Mouse (Mus musculus): ENCODE results near the gene Xkr7. TPM values are rescaled to one million over a fixed set of nuclear protein-coding genes. Genes with fewer than 3 reads are reported as not detected.

Gene Xkr7
- total RNA-seq, 1 experiment: 0.36 TPM

GRCm38 (mm10) chr2:153060216-153060615 is 28.6 kb downstream of the Xkr7 start:
- Histone ChIP-seq H3K4me3 (ENCODE audit: insufficient read depth in 1 of 2, low read depth in 1 of 2, low read length in 2 of 2, poor library complexity in 1 of 2, severe bottlenecking in 1 of 2) (no peak overlapping the region), H3K9me3 (ENCODE audit: control insufficient read depth, insufficient read depth, low read depth, low read length) (no peaks in the 10 kb centered on the region), H3K36me3 (ENCODE audit: control insufficient read depth, insufficient read depth, low read length, poor library complexity, severe bottlenecking) (no peaks in the 10 kb centered on the region), H3K27ac (ENCODE audit: insufficient read depth, low read depth, low read length, poor library complexity, severe bottlenecking) (no peak overlapping the region), H3K9ac (ENCODE audit: insufficient read depth, low read depth, low read length, poor library complexity, severe bottlenecking) (no peak overlapping the region), H3K4me1 (ENCODE audit: control insufficient read depth in 2 of 2, insufficient read depth in 2 of 2, low read length in 2 of 2, poor library complexity in 1 of 2) (peaks cover 0 to 5% of the 10 kb centered on the region in 2 experiments; a peak in 1 of 4 replicates)
- no peak for DNase-seq (ENCODE audit: low read depth, low spot score)
- in situ Hi-C loops (cut with MboI; ENCODE audit: low sequenced_read_pairs in 2 of 2, unreplicated experiment in 2 of 2): no loop called here
- no peak for TF ChIP-seq ZC3H11A (IDR thresholded peaks at IDR 0.05; ENCODE audit: borderline replicate concordance, low read depth, low read length)
- TF ChIP-seq MAFK (IDR thresholded peaks at IDR 0.05; ENCODE audit: insufficient read depth, low read depth, low read length): no peak
- TF ChIP-seq HCFC1 (IDR thresholded peaks at IDR 0.05; ENCODE audit: borderline replicate concordance, insufficient read depth, low read length): no peak
- no peak for TF ChIP-seq ZNF384 (IDR thresholded peaks at IDR 0.05; ENCODE audit: low read depth, low read length)
- no peak for TF ChIP-seq CHD2 (IDR thresholded peaks at IDR 0.05; ENCODE audit: low read depth, low read length)

GRCm38 (mm10) chr2:153063394-153063793 is 31.7 kb downstream of the Xkr7 start:
- Histone ChIP-seq H3K36me3 (ENCODE audit: control insufficient read depth, insufficient read depth, low read length, poor library complexity, severe bottlenecking) (no peaks in the 10 kb centered on the region), H3K9ac (ENCODE audit: insufficient read depth, low read depth, low read length, poor library complexity, severe bottlenecking) (no peak overlapping the region), H3K9me3 (ENCODE audit: control insufficient read depth, insufficient read depth, low read depth, low read length) (no peaks in the 10 kb centered on the region), H3K27ac (ENCODE audit: insufficient read depth, low read depth, low read length, poor library complexity, severe bottlenecking) (no peak overlapping the region), H3K4me3 (ENCODE audit: insufficient read depth in 1 of 2, low read depth in 1 of 2, low read length in 2 of 2, poor library complexity in 1 of 2, severe bottlenecking in 1 of 2) (no peak overlapping the region), H3K4me1 (ENCODE audit: control insufficient read depth in 2 of 2, insufficient read depth in 2 of 2, low read length in 2 of 2, poor library complexity in 1 of 2) (peaks cover 0 to 20% of the 10 kb centered on the region in 2 experiments; a peak in 2 of 4 replicates)
- in situ Hi-C loops (cut with MboI; ENCODE audit: low sequenced_read_pairs in 2 of 2, unreplicated experiment in 2 of 2): no loop called here
- TF ChIP-seq CHD2 (IDR thresholded peaks at IDR 0.05; ENCODE audit: low read depth, low read length) (no peak), ZNF384 (IDR thresholded peaks at IDR 0.05; ENCODE audit: low read depth, low read length) (no peak), ZC3H11A (IDR thresholded peaks at IDR 0.05; ENCODE audit: borderline replicate concordance, low read depth, low read length) (no peak), MAFK (IDR thresholded peaks at IDR 0.05; ENCODE audit: insufficient read depth, low read depth, low read length) (no peak)
- DNase-seq (ENCODE audit: low read depth, low spot score): no peak

GRCm38 (mm10) chr2:153064190-153064970 is 32.7 kb downstream of the Xkr7 start:
- Histone ChIP-seq H3K9ac (ENCODE audit: insufficient read depth, low read depth, low read length, poor library complexity, severe bottlenecking) (no peak overlapping the region), H3K36me3 (ENCODE audit: control insufficient read depth, insufficient read depth, low read length, poor library complexity, severe bottlenecking) (no peaks in the 10 kb centered on the region; the same call in 1 of the 2 replicates), H3K4me1 (ENCODE audit: control insufficient read depth in 2 of 2, insufficient read depth in 2 of 2, low read length in 2 of 2, poor library complexity in 1 of 2) (peaks cover 0 to 20% of the 10 kb centered on the region in 2 experiments; a peak in 2 of 4 replicates), H3K4me3 (ENCODE audit: insufficient read depth in 1 of 2, low read depth in 1 of 2, low read length in 2 of 2, poor library complexity in 1 of 2, severe bottlenecking in 1 of 2) (no peak overlapping the region), H3K9me3 (ENCODE audit: control insufficient read depth, insufficient read depth, low read depth, low read length) (no peaks in the 10 kb centered on the region), H3K27ac (ENCODE audit: insufficient read depth, low read depth, low read length, poor library complexity, severe bottlenecking) (no peak overlapping the region)
- no peak for DNase-seq (ENCODE audit: low read depth, low spot score)
- in situ Hi-C loops (cut with MboI; ENCODE audit: low sequenced_read_pairs in 2 of 2, unreplicated experiment in 2 of 2): no loop called here
- no peak for TF ChIP-seq CHD2 (IDR thresholded peaks at IDR 0.05; ENCODE audit: low read depth, low read length)
- TF ChIP-seq MAFK (IDR thresholded peaks at IDR 0.05; ENCODE audit: insufficient read depth, low read depth, low read length): no peak
- no peak for TF ChIP-seq ZC3H11A (IDR thresholded peaks at IDR 0.05; ENCODE audit: borderline replicate concordance, low read depth, low read length)
- TF ChIP-seq HCFC1 (IDR thresholded peaks at IDR 0.05; ENCODE audit: borderline replicate concordance, insufficient read depth, low read length): no peak

GRCm38 (mm10) chr2:153065747-153066508 is 34.3 kb downstream of the Xkr7 start, which contains the start of gene Ccm2l:
Gene Ccm2l, plus strand, starts transcription at chr2:153065955.
- in situ Hi-C loops (cut with MboI; ENCODE audit: low sequenced_read_pairs in 2 of 2, unreplicated experiment in 2 of 2): no loop called here
- Histone ChIP-seq H3K4me1 (ENCODE audit: control insufficient read depth in 2 of 2, insufficient read depth in 2 of 2, low read length in 2 of 2, poor library complexity in 1 of 2) (peaks cover 0 to 20% of the 10 kb centered on the region in 2 experiments; a peak in 2 of 4 replicates), H3K9me3 (ENCODE audit: control insufficient read depth, insufficient read depth, low read depth, low read length) (no peaks in the 10 kb centered on the region), H3K9ac (ENCODE audit: insufficient read depth, low read depth, low read length, poor library complexity, severe bottlenecking) (peak within 1 kb of the TSS; percentile 21; the same call in 1 of the 2 replicates), H3K4me3 (ENCODE audit: insufficient read depth in 1 of 2, low read depth in 1 of 2, low read length in 2 of 2, poor library complexity in 1 of 2, severe bottlenecking in 1 of 2) (peak within 1 kb of the TSS in 1 of 2 experiments; percentile 24; a peak in 1 of 4 replicates), H3K36me3 (ENCODE audit: control insufficient read depth, insufficient read depth, low read length, poor library complexity, severe bottlenecking) (no peaks in the 10 kb centered on the region; the same call in 1 of the 2 replicates), H3K27ac (ENCODE audit: insufficient read depth, low read depth, low read length, poor library complexity, severe bottlenecking) (no peak within 1 kb of the TSS)
- no peak for DNase-seq (ENCODE audit: low read depth, low spot score)
- no peak for TF ChIP-seq CHD2 (IDR thresholded peaks at IDR 0.05; ENCODE audit: low read depth, low read length)
